Mouse (Mus musculus) thymus, postnatal 4 days (tissue): ENCODE measurements around the gene Tceal8.
"Not testable (repeated sequence)": the region's sequence is repeated elsewhere in the genome, so short reads cannot be mapped to it uniquely, and the experiment has no call there.

Experiments used
- DNase-seq: peaks from one replicate; pipeline ENCODE4 v3.0.0; 2021

Gene Tceal8

GRCm38 (mm10) chrX:136172118-136172551, at the start of gene Tceal8:
Gene Tceal8, minus strand, starts transcription at chrX:136172342.
- peak; percentile 52 for DNase-seq

DNA sequence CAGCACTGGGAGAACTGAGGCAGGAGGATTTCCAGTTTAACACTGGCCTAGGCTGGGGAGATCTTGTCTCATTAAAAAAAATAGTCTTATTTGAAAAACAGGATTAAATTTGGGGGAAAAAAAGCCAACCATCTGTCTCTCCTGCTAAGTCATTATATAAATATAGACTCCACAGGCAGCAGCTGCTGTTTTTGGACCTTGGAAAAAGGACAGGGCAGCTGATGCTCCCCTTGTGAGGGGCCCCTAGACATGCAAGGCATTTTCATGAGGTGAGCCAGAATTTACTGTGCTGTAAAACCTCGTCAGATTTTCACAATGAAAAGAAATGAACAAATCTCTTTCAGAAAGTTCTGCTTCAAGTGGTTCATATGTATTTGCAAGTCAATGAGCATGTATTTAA, 44.2 kb upstream of the Tceal8 start:
- DNase-seq, result no peak

DNA sequence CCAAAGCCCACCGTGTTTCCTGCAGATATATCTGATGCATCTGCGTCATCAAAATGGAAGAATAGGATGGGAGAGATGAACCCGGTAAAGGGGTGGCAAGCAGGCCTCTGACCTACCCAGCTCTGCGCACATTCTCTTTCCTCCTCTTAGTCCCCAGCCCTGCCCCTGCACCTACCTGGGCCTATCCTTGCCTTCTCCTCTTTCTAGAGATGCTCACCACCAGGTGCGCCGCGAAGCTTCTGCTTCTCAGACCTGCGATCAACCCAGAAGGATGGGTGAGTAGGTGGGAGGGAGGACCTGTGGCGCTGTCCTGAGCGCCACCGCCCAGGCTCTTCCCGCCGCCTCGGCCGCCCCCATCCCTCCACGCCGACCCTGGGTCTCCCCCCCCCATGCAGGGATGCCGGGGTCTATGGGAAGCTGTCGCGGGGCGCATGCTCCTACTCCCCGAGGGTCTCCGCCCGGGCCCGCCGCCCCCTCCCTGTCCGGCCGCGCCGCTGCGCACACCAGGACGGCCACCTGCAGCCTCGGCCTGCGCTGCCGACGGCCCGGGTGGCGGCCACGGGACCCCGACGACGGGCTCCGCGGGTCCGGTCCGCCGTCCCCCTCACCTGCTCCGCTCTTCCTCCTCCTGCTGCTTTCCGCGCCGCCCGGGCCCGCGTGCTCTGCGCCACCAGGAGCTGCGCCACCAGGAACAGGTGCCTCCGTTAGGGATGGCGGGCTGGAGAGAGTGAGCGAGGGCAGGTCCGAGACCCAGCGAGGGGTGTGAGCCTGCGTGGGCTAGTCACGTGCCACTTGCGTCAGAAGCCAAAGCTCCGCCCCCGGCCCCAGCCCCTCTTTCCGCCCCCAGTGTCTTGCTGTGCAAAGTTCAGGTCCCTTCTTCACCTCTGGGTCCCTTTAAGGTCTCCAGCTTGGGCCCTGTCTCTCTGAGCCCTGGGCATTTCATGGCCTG, 42.9 kb upstream of the Tceal8 start, which contains the start of the genes Tceal7 and Bex1:
Gene Tceal7 (plus strand): TSS at position 51 of the 949 bp plus-strand sequence.
Gene Bex1 (minus strand): TSS at position 785 of the 949 bp plus-strand sequence.
- DNase-seq, result peak; percentile 11

- no peak for DNase-seq
Observed at GRCm38 (mm10) chrX:136213396-136213795, 41.3 kb upstream of the Tceal8 start.

- no peak for DNase-seq
Observed at GRCm38 (mm10) chrX:136204406-136204805, 32.3 kb upstream of the Tceal8 start.

- no peak for DNase-seq
Observed at GRCm38 (mm10) chrX:136203664-136204066, 31.5 kb upstream of the Tceal8 start, which contains the start of gene Tceal5. Gene Tceal5, minus strand, starts transcription at chrX:136203876.

DNA sequence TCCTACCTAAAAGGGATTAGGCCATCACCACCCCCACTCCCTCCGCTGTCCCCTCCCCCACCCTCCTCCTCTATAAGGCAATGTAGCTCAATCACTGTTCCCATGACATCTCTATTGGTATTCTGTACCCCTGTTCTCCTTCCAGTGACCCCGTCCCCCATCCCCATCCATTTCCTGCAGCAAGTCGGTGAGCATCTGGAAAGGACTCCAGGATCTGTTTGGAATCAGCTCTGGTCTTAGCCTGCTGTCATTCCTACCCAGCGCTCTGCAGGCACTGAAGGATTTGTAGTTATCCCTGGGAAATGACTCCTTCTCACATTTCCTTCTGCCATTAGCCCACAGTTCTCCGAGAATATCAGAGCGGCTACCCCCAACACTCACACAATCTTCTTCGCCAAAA, 31.1 kb upstream of the Tceal8 start:
- no peak for DNase-seq

GRCm38 (mm10) chrX:136196873-136197272, 24.7 kb upstream of the Tceal8 start:
- DNase-seq, result peak; percentile 75

DNA sequence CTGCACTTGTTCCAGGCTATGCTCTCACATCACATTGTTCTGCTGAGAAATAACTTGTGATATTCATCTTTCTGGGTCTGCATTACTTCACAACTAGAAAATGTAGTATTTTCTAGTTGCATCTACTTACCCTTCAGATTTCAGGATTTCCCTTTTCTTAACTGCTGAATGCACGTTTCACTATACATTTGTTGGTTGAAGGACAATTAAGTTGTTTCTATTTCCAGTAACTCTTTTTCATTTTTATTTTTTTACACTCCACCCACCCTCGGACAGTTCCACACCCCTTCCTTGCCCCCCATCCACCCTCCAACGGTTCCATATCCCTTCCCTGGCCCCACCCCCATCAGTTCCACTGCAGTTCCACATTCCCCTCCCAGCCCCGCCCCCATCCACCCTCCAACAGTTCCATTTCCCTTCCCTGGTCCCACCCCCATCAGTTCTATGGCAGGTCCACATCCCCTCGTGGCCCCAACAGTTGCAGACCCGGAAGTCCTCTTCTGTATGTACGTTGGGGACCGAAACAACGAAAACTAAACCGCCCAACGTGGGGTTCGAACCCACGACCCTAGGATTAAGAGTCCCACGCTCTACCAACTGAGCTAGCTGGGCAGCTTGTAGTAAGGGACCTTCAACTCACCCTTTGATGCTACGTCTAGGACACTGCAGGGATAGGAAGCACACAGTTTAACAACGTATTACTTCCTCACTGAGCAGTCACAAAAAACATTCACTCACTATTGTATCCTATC, 23.2 kb upstream of the Tceal8 start:
- no peak for DNase-seq

- no peak for DNase-seq
Observed at GRCm38 (mm10) chrX:136183107-136183506, 11.0 kb upstream of the Tceal8 start.

DNA sequence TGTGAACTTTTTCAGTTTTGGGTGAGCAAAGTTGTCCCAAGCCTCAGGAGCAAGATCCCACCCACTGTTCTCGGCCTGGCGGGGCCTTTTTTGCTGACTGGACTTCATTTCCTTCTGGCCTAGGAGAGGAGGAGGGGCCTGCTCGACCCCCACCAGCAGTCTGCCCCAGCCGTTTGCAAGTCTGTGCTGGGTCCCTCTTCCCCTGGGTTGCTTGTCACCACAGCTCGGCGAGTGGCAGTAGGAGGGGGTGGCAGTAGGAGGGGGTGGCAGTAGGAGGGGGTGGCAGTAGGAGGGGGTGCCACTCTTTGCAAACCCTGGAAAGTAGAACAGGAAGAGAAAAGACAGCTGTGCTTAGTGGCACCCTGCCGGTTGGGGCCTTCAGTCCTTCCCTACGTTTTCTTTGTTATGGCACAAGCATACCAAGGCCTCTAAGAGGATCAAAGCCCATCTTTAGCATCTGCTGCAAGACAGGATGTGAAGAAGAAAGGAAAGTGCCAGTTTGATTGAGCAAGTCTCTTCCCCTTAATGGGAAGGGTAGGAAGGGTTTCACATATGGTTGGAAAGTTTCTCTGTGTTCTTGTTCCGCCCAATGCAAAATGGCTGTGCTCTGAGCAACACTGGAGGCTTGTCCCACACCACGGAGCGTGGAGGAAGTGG, 8.9 kb upstream of the Tceal8 start:
- DNase-seq, result peak; percentile 49

GRCm38 (mm10) chrX:136172786-136173185, 644 bp upstream of the Tceal8 start:
- DNase-seq, result no peak

DNA sequence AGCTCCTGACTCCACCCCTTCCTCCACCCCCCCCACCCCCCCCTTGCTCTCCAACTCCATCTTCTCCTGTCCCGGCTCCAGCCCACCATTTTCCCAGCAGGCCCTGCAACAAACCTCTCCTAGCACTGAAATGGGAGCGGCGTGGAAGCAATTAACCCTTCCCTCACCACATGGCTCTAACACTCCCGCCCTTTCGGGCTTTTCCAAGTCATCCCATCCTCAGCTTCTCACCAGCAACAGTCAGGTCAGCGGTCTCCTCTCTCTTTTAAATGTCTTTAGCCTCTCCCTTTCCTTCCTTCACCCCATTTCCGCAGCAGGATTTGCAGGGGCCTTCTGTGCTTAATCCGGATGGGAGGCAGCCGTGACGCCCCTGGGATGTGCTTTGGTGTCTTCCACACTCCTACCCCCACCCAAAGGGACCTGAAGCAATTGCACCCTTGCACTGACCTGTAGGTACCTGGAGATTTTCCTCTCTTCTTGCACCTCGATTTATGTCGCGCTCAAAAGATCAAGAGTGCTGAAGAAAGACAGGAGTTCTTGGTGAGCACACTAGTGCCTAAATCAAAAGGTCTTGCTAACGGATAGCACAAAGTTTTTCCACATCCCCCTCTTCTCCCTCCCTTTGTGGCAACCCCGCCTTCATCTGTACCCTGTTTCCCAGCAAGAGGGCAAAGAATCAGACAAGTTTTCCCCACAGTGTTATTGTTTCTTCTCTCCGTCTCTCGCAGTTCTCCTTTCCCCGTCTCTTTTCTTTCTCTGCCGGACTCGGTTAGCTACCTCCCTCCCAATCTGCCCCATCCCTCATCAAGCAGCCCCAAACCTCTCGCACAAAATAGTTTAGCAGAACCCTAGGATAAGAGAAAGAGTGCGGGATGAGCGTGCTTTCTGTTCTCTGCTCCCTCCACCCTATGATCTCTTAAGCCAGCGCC, 689 bp downstream of the Tceal8 start:
- DNase-seq, result peak; percentile 12

DNA sequence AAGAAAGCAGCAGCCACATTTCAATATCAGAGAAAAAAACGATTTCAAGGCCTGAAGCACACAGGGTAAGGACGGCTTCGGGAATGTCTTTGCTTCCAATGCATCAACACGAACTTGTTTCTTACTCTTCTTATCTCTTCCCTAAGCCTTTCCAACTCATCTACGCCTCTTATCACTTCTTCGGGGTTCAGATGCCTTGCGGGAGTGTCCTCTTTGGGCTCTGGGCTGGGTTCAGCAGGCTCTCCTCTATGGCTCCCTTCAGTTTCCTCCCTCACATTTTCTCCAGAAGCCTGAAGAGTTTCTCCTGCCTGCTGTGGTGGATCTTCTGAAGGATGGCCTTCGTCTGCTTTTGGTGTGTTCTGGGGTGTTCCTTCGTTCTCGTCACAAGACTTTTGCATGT, 1.5 kb downstream of the Tceal8 start:
- no peak for DNase-seq

DNA sequence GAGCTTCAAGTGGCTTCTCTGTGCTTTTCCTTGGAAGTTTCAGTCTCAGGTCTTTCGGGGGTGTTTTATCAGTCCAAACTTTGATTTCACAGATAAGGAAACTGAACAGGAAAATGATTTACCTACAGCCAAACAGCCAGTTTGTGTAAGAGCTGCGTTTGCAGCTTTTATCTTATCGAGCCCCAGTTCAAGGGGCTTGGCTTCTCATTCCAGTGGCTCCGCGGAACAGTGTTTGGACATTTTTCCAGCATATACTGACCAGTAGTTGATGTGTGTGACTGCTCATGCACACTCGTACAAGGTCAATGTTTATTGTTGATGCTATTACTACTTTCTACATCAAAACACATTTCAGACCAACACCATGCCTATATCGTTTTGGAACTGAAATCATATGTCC, 27.9 kb downstream of the Tceal8 start:
- no peak for DNase-seq

DNA sequence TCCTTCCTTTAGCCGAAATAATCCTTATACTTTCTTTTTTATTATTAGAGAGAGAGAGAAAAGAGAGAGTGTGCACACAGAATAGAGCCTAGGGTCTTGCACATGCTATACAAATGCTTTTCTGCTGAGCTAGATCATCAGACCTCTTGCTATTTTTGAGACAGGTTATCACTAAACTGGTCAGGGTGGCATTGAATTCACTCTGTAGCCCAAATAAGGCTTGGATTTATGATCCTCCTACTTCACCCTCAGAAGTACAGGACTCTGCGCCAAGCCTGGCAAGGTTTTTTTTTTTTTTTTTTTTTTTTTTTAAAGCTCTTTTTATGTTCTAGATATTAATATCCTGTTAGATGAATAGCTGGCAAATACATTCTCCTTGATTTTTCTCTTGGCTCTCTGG, 28.4 kb downstream of the Tceal8 start:
- DNase-seq, result no peak

- no peak for DNase-seq
Observed at GRCm38 (mm10) chrX:136141385-136141784, 30.8 kb downstream of the Tceal8 start.

DNA sequence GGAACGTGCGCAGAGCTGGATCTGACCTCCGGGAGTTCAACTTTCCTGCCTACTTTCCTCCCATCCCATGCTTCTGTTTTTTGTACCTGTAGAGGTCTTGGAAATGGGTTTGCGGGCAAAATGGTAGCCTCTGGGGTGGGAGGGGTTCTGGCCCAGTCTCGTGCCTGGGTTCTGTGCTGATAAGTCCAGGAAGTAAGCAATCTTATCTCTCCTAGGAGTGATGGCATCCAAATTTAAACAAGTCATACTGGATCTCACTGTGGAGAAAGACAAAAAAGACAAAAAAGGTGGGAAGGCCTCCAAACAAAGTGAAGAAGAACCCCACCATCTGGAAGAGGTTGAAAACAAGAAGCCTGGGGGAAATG, 32.5 kb downstream of the Tceal8 start:
- not testable (repeated sequence) for DNase-seq

- peak; percentile 7 for DNase-seq
Observed at GRCm38 (mm10) chrX:136138827-136139639, 33.1 kb downstream of the Tceal8 start, which contains the start of gene Bex4. Gene Bex4, plus strand, starts transcription at chrX:136138996.

GRCm38 (mm10) chrX:136135559-136135958, 36.6 kb downstream of the Tceal8 start:
- no peak for DNase-seq

DNA sequence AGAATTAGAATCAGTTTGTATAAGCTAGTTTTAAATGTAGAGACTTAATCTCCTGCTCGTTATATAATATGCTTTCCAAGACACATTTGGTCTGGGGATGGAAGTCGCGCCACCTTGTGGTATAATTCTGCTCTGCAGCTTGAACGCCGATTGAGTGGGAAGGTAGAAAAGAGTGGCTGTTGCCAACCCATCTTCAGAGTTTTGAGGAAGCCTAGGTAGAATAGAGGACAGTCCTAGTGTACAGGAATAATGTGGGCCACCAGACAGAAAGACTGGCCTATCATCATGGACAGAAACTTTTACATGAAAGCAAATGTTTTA, 44.4 kb downstream of the Tceal8 start:
- peak; percentile 63 for DNase-seq
